Mouse (Mus musculus) lung, postnatal 0 days (tissue): ENCODE data around the gene Dsp. TPM values are rescaled to one million over a fixed set of nuclear protein-coding genes. Genes with fewer than 3 reads are reported as not detected.

Experiments
- ATAC-seq: fragments of 200-750 bp; cut with Nextera tagmentation; 2 replicates; pipeline ENCODE4 v1.8.0; 2017; ENCODE audit warnings: moderate library complexity
- DNase-seq: peaks from one replicate; pipeline ENCODE4 v3.0.0-alpha.2; 2016; ENCODE audit warnings: low spot score
- H3K27ac ChIP-seq: fragments of 300-500 bp; sonication (generic); 2 replicates; pipeline ENCODE4 v1.5.1; 2014; ENCODE audit warnings: antibody characterized with exemption, mild to moderate bottlenecking, low read length, mixed read lengths
- H3K27me3 ChIP-seq: fragments of 300-500 bp; sonication (generic); replicated peaks from 2 replicates; pipeline ENCODE4 v1.6.1; 2014; ENCODE audit warnings: low read length, mixed read lengths; ENCODE audit not compliant: insufficient read depth
- H3K36me3 ChIP-seq: fragments of 300-500 bp; sonication (generic); 2 replicates; pipeline ENCODE4 v1.6.1; 2014; ENCODE audit warnings: low read length, mixed read lengths; ENCODE audit not compliant: insufficient read depth
- H3K4me1 ChIP-seq: fragments of 300-500 bp; sonication (generic); 2 replicates; pipeline ENCODE4 v1.6.1; 2014; ENCODE audit warnings: antibody characterized with exemption, low read depth, low read length, mixed read lengths; ENCODE audit not compliant: insufficient read depth
- H3K4me2 ChIP-seq: fragments of 300-500 bp; sonication (generic); replicated peaks from 2 replicates; pipeline ENCODE4 v1.6.1; 2014; ENCODE audit warnings: low read depth, mild to moderate bottlenecking, low read length, moderate library complexity, mixed read lengths
- H3K4me3 ChIP-seq: fragments of 300-500 bp; sonication (generic); 2 replicates; pipeline ENCODE4 v1.5.1; 2014; ENCODE audit warnings: low read depth, low read length
- H3K9ac ChIP-seq: fragments of 300-500 bp; sonication (generic); replicated peaks from 2 replicates; pipeline ENCODE4 v1.6.1; 2014; ENCODE audit warnings: low read depth, mild to moderate bottlenecking
- H3K9me3 ChIP-seq: fragments of 300-500 bp; sonication (generic); 2 replicates; pipeline ENCODE4 v1.6.1; 2016; ENCODE audit warnings: low read length, mixed read lengths
- CTCF ChIP-seq: IDR thresholded peaks from 2 replicates; pipeline ENCODE4 v1.5.1; 2016; ENCODE audit warnings: antibody characterized with exemption, mild to moderate bottlenecking
- EP300 ChIP-seq: IDR thresholded peaks from 2 replicates; pipeline ENCODE4 v1.6.1; 2016; ENCODE audit warnings: antibody characterized with exemption, mild to moderate bottlenecking, control low read depth
- WGBS: fragments of 180-500 bp; shearing (Covaris S2); extraction: QIAGEN DNeasy Blood & Tissue Kit; methylation state at CpG from one replicate; pipeline ENCODE4 v1.1.7; 2014; 5-methylcytosine and 5-hydroxymethylcytosine counted together
- polyA plus RNA-seq: library from polyadenylated mRNA; unstranded; fragments of >200 nt; fragmentation: Nextera tagmentation; extraction: Ambion mirVana; gene quantifications from 2 replicates; pipeline ENCODE4 v1.2.1, GENCODE M21; 2015

Dsp gene
- 5.5 and 7.0 TPM in 2 replicates for polyA plus RNA-seq

DNA sequence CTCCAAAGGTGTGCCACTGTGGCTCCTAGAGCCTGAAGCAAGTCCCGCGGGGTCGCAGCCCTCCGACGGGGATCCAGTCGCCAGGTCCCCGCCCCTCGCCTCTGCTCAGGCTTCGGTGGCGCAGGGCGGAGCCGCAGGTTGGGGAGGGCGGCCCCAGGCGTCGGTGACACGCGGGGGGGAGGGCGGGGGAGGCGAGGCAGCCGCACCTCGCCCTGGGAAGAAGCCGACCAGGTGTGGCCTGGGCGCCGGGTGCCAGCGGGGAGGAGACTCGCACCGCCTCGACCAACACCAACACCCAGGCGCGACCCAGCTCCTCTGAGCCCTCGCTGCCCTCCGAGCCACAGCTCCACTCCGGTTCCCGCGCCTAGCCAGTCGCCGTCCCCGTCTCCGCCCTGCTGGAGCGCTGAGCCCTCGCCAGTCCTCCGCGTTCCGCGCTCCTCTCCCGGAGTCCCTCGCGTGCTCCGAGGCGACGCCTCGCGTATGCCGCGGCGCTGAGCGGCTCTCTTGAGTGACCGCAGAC, at the start of gene Dsp:
TSS of gene Dsp (plus strand) at position 226 of the 520 bp plus-strand sequence.
- Histone ChIP-seq H3K4me3 (peak within 1 kb of the TSS; percentile 44), H3K9ac (peak within 1 kb of the TSS; percentile 43), H3K4me2 (peak within 1 kb of the TSS; percentile 77), H3K36me3 (no peaks in the 10 kb centered on the region), H3K4me1 (no peaks in the 10 kb centered on the region), H3K9me3 (no peaks in the 10 kb centered on the region), H3K27ac (peak within 1 kb of the TSS; percentile 80), H3K27me3 (peaks cover 6% of the 10 kb centered on the region; the same call in 1 of the 2 replicates)
- ATAC-seq = peak; percentile 92
- peak; percentile 26 for TF ChIP-seq CTCF
- TF ChIP-seq EP300 = no peak
- under 1% methylated on average over 47 of the region's 58 CpGs for WGBS
- DNase-seq = peak; percentile 81

DNA sequence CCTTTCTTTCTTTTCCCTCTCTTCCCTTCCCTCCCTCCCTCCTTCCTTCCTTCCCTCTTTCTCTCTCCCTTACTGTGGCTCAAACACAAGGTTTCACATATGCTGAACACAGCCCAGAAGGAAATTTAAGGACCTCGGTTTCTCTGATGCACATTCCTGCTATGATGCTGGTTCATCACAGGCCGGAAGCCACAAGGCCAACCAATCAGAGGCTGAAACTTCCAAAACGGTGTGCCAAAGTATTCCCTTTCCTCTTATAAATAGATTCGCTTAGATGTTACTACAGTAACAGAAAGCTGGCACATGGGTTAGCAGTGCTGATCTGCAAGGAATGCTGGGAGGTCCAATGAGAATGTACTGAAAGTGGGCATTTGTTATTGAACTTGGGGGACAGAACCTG, 47.7 kb upstream of the Dsp start:
- H3K9me3 ChIP-seq = no peaks in the 10 kb centered on the region
- DNase-seq = no peak
- H3K4me3 ChIP-seq = no peak overlapping the region
- no peaks in the 10 kb centered on the region for H3K36me3 ChIP-seq
- 54% methylated on average over 4 of the region's 4 CpGs for WGBS
- ATAC-seq = no peak
- H3K9ac ChIP-seq = no peak overlapping the region
- H3K27me3 ChIP-seq = no peaks in the 10 kb centered on the region
- no peak for TF ChIP-seq EP300
- no peak for TF ChIP-seq CTCF
- H3K4me2 ChIP-seq = no peak overlapping the region
- no peak overlapping the region for H3K27ac ChIP-seq
- no peaks in the 10 kb centered on the region for H3K4me1 ChIP-seq

DNA sequence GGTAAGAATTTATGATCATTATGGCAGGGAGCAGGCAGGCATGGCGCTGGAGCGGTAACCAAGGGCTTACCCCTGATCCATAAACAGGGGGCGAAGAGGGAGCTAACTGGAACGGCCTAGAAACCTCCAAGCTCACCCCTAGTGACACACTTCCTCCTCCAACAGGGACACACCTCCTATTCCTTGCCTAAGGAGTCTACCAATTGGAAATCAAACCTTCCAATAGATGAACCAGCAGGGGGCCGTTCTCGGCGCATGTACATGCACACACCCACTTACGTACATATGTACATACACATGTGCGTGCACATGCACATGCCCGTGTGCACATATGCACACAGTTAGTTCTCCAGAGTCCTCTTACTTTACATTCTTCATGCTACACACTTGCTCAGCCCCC, 46.6 kb upstream of the Dsp start:
- Histone ChIP-seq H3K36me3 (no peaks in the 10 kb centered on the region), H3K4me1 (no peaks in the 10 kb centered on the region), H3K4me2 (no peak overlapping the region), H3K9me3 (no peaks in the 10 kb centered on the region), H3K27ac (no peak overlapping the region), H3K27me3 (no peaks in the 10 kb centered on the region), H3K4me3 (no peak overlapping the region), H3K9ac (no peak overlapping the region)
- no peak for ATAC-seq
- no peak for DNase-seq
- no peak for TF ChIP-seq CTCF
- TF ChIP-seq EP300 = no peak
- 91% methylated on average over 10 of the region's 10 CpGs for WGBS

DNA sequence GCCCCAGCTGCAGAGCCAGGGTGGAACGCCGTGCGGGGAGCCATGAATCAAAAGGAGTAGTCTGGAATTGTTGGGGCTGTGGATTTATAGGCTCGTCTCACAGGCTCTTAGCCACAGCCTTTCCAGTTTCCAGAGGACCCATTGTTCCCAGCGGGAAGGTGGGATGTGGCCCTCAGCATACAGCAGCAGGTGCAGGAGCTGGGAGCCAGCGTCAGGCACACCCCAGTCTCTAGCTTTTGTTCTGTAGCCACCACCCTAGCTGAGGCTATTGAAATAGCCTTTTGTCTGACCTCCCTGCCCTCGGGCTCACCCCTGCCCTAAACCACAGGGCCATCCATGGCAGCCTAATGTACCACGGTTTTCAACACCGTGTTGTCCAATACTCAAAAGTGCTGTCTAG, 42.0 kb upstream of the Dsp start:
- no peak for TF ChIP-seq CTCF
- TF ChIP-seq EP300 = no peak
- 95% methylated on average over 9 of the region's 9 CpGs for WGBS
- no peak overlapping the region for H3K4me2 ChIP-seq
- no peak overlapping the region for H3K27ac ChIP-seq
- no peak overlapping the region for H3K9ac ChIP-seq
- no peaks in the 10 kb centered on the region for H3K27me3 ChIP-seq
- H3K4me1 ChIP-seq = no peaks in the 10 kb centered on the region
- no peak for DNase-seq
- no peaks in the 10 kb centered on the region for H3K9me3 ChIP-seq
- H3K4me3 ChIP-seq = no peak overlapping the region
- ATAC-seq = no peak
- no peaks in the 10 kb centered on the region for H3K36me3 ChIP-seq

DNA sequence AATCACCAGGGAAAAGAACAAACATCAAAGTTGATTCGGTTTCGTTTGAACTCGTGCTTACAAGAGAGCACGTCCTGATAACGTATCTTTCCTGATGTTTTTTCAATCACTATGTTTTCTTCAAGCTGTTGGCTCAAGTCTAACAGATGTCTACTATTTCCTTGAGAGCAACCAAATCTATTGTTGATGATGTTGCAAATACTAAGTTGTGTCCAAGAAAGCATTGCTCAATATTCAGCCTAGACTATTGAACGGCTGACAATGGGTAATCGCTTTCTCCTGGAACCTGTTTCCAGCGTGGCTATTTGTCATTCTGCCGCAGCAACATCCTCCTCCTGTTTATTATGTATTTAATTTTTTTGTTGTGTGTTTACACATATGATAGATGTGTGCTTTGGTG, 28.8 kb upstream of the Dsp start:
- no peaks in the 10 kb centered on the region for H3K9me3 ChIP-seq
- H3K4me1 ChIP-seq = no peaks in the 10 kb centered on the region
- H3K4me3 ChIP-seq = no peak overlapping the region
- no peak overlapping the region for H3K4me2 ChIP-seq
- H3K36me3 ChIP-seq = no peaks in the 10 kb centered on the region
- no peaks in the 10 kb centered on the region for H3K27me3 ChIP-seq
- WGBS = 43% methylated on average over 9 of the region's 9 CpGs
- H3K27ac ChIP-seq = no peak overlapping the region
- ATAC-seq (no peak), DNase-seq (peak; percentile 73)
- TF ChIP-seq EP300 (no peak), CTCF (no peak)
- H3K9ac ChIP-seq = no peak overlapping the region

DNA sequence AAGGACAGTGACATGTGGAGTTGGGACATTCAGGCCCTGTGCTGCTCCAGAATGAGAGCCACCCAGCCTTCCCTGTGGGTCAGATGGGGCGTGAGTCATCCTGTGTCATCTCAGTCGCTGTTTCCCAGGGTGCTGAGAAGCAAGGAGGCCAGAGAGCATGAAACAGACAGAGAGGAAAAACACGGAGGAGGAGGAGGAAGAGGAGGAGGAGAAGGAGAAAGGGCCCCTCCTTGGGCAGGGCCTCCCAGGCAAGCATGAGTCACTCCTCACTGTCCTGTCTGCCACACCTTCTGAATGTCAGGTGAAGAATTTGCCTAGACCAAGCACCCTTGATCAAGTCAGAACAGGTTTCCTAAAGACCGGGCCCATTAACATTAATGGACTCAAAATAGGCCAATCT, 27.4 kb upstream of the Dsp start:
- H3K36me3 ChIP-seq = no peaks in the 10 kb centered on the region
- ATAC-seq = no peak
- H3K27me3 ChIP-seq = no peaks in the 10 kb centered on the region
- H3K9ac ChIP-seq = no peak overlapping the region
- DNase-seq = no peak
- H3K27ac ChIP-seq = no peak overlapping the region
- H3K4me1 ChIP-seq = no peaks in the 10 kb centered on the region
- no peak overlapping the region for H3K4me2 ChIP-seq
- no peak overlapping the region for H3K4me3 ChIP-seq
- no peak for TF ChIP-seq CTCF
- TF ChIP-seq EP300 = no peak
- 59% methylated on average over 4 of the region's 4 CpGs for WGBS
- H3K9me3 ChIP-seq = no peaks in the 10 kb centered on the region

GRCm38 (mm10) chr13:38127683-38128082, 23.4 kb upstream of the Dsp start:
- no peaks in the 10 kb centered on the region for H3K36me3 ChIP-seq
- no peaks in the 10 kb centered on the region for H3K27me3 ChIP-seq
- 77% methylated on average over 3 of the region's 3 CpGs for WGBS
- H3K4me2 ChIP-seq = no peak overlapping the region
- H3K9me3 ChIP-seq = no peaks in the 10 kb centered on the region
- DNase-seq = no peak
- ATAC-seq = no peak
- H3K4me3 ChIP-seq = no peak overlapping the region
- TF ChIP-seq CTCF = no peak
- H3K4me1 ChIP-seq = no peaks in the 10 kb centered on the region
- no peak overlapping the region for H3K27ac ChIP-seq
- no peak overlapping the region for H3K9ac ChIP-seq
